Comparison of ENCODE assay signal across 14 mouse cellular contexts in the genomic region with DNA sequence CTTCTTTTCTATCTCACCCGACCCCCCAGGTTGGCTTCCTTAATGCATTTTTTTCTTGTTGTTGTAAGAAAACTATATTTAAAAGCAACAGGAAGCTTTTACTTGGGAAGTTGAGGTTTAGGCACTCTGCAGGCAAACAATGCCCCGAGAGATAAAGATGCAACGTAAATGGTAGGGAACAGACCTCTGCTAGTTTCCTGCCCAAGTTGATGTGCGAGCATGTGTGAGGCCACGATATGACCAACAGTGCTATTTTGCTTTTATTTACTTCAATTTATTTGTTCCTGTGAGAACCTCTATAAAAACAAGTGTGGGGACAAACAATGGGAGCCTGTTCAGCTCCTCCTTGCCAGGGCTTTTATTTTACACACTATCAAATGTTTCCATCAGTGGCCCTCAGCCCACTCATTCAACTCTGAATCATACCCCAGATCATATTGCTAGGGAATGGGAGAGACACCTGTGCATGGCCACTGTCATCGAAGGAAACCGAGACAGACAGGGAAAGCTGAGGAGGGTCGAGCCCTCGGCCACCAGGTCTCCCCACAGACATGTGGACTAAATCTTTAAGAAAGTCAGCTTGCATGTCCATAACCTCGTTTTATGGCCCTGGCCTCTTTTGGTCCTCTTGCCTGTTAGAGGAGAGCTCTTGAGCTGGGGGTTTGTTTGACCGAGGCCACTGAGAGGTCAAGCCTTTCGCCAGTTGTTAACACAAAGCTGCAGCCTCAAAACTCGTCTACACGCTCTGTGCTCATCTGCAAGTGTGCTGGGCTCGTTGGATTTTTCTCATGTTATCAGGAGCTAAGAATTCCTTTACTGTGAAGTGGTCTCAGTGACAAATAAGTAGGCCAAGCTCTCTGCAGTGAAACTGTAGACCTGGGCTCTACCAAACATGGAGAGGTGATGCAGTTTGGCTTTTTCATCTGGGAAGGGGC. TPM values are rescaled to one million over a fixed set of nuclear protein-coding genes. Genes with fewer than 3 reads are reported as not detected.
DNase-seq lines count a peak whose midpoint lies in the region; ATAC-seq and TF ChIP-seq lines count a peak whose summit lies in the region.
"Had no signal": no experiment of that assay in that cellular context is flagged by ENCODE, and none has a peak within 500 bp of the region (broad histone marks: within the 10 kb centered on the region; RNA-seq: fewer than 3 reads in every experiment).

No protein-coding gene starts in this region.

- intact Hi-C loops in heart, postnatal 14 days (cut with DNase I) = no loop called here
- intact Hi-C loops in heart, postnatal 10 days (cut with DNase I) = no loop called here

- no peak; the same call in 1 of the 2 replicates for ATAC-seq in kidney, postnatal 0 days (replicated peaks; ENCODE audit: low FRiP score, low read depth)
- peak; percentile 70 for ATAC-seq in megakaryocyte progenitor cell, adult 5-6 weeks (replicated peaks; ENCODE audit: poor library complexity)
- ATAC-seq: Patski had no signal

- 33% methylated on average over 15 of the region's 15 CpGs for WGBS in kidney, postnatal 0 days

- H3K4me1 ChIP-seq in kidney, postnatal 0 days (replicated peaks; ENCODE audit: insufficient read depth, low read length) = no peaks in the 10 kb centered on the region

- H3K4me2 ChIP-seq in kidney, postnatal 0 days (ENCODE audit: low read length) = no peak overlapping the region
- H3K4me2 ChIP-seq: stomach, embryonic 15.5 days had no signal

- no peak overlapping the region for H3K27ac ChIP-seq in kidney, postnatal 0 days
- H3K27ac ChIP-seq: macrophage; stomach, embryonic 15.5 days had no signal

- H3K9ac ChIP-seq in kidney, postnatal 0 days (ENCODE audit: low read depth, low read length) = no peak overlapping the region
- H3K9ac ChIP-seq: stomach, embryonic 15.5 days had no signal

- TF ChIP-seq CTCF in kidney, postnatal 0 days (IDR thresholded peaks at IDR 0.05; ENCODE audit: low read depth) = no peak

- H3K36me3 ChIP-seq in kidney, postnatal 0 days (ENCODE audit: insufficient read depth, low read length) = no peaks in the 10 kb centered on the region
- H3K36me3 ChIP-seq: stomach, embryonic 15.5 days had no signal

- no peaks in the 10 kb centered on the region for H3K9me3 ChIP-seq in kidney, postnatal 0 days (replicated peaks; ENCODE audit: low read length)
- H3K9me3 ChIP-seq: stomach, embryonic 15.5 days had no signal

- peak; percentile 87 for DNase-seq in heart, adult 11 months
- no peak for DNase-seq in heart, postnatal 14 days
- DNase-seq in kidney, postnatal 0 days (ENCODE audit: low spot score) = peak; percentile 44
- no peak for DNase-seq in kidney, adult 8-10 months
- peak; percentile 37 to 40 for DNase-seq in heart, postnatal 10 days
- DNase-seq in adipocyte (ENCODE audit: low spot score) = no peak
- DNase-seq in cerebellum, postnatal 4 days (ENCODE audit: low spot score in 2 of 2) = no peak
- DNase-seq: B cell, adult 2 months; cerebellum, postnatal 10 days; right cerebral cortex, adult 18-20 months had no signal

- H3K4me3 ChIP-seq in kidney, postnatal 0 days (replicated peaks; ENCODE audit: low read depth, low read length) = no peak overlapping the region
- H3K4me3 ChIP-seq: stomach, embryonic 15.5 days had no signal

- no peaks in the 10 kb centered on the region for H3K27me3 ChIP-seq in kidney, postnatal 0 days (ENCODE audit: insufficient read depth, low read length)
- H3K27me3 ChIP-seq: Patski; stomach, embryonic 15.5 days had no signal

RNA-seq across cellular contexts. Expression of gene Meis1, which starts 55.3 kb away (rescaled TPM):
- 10 to 100 TPM; 30.1 to 33.9 TPM for total RNA-seq in heart, postnatal 14 days (2021)
- 59.0 and 66.7 TPM in 2 replicates for polyA plus RNA-seq in kidney, postnatal 0 days (2015; fragmentation: Nextera tagmentation; extraction: Ambion mirVana)
- 10 to 100 TPM; 26.9 to 44.1 TPM for total RNA-seq in heart, postnatal 10 days (2021)
- 12.7 and 24.6 TPM in 2 replicates for total RNA-seq in megakaryocyte progenitor cell, adult 5-6 weeks (2015)
- total RNA-seq in megakaryocyte progenitor cell, adult 5-6 weeks (2017) = 13.0 and 26.3 TPM in 2 replicates

Comparison
In these comparisons a context has a peak if more than half of its experiments do, and no peak if none do; other contexts are left out.
1. DNase-seq: peak in heart, adult 11 months (single experiment), kidney, postnatal 0 days (single experiment) and heart, postnatal 10 days (2 of 2); none in heart, postnatal 14 days (0 of 2), kidney, adult 8-10 months (0 of 2), adipocyte (single experiment) and cerebellum, postnatal 4 days (0 of 2).